Mouse (Mus musculus): ENCODE measurements around the gene Zdhhc22. TPM values are rescaled to one million over a fixed set of nuclear protein-coding genes. Genes with fewer than 3 reads are reported as not detected.

Gene Zdhhc22
- total and polyA plus RNA-seq, 3 experiments, result 0.10 TPM; not detected in 2

GRCm38 (mm10) chr12:86969220-86969601 lies 21.0 kb downstream of the Zdhhc22 start:
- Histone ChIP-seq H3K9me3 (replicated peaks; ENCODE audit: insufficient read depth, low read length) (no peaks in the 10 kb centered on the region), H3K4me3 (ENCODE audit: control insufficient read depth in 1 of 2, insufficient read depth in 1 of 2, low read depth in 2 of 2, low read length in 2 of 2) (peak overlapping the region; percentile 20 to 46; a peak in 3 of 4 replicates), H3K4me1 (ENCODE audit: control insufficient read depth in 1 of 2, insufficient read depth in 2 of 2, low read length in 2 of 2) (peaks cover 20 to 41% of the 10 kb centered on the region in 2 experiments), H3K79me2 (ENCODE audit: control insufficient read depth, insufficient read depth, low read length, poor library complexity) (no peaks in the 10 kb centered on the region), H3K27me3 (ENCODE audit: control insufficient read depth in 1 of 2, insufficient read depth in 2 of 2, low read length in 2 of 2) (no peaks in the 10 kb centered on the region), H3K27ac (ENCODE audit: control insufficient read depth, low read depth, low read length) (peak overlapping the region; percentile 87), H3K36me3 (ENCODE audit: control insufficient read depth in 1 of 2, insufficient read depth in 2 of 2, low read length in 2 of 2) (peaks cover 0 to 24% of the 10 kb centered on the region in 2 experiments; a peak in 2 of 4 replicates), H3K9ac (ENCODE audit: control insufficient read depth, low read depth, low read length, poor library complexity, severe bottlenecking) (peak overlapping the region; percentile 72)
- no peak for DNase-seq (ENCODE audit: low read depth, low spot score)
- TF ChIP-seq SIN3A (IDR thresholded peaks at IDR 0.05; ENCODE audit: low read length) (no peak), MAFK (IDR thresholded peaks at IDR 0.05; ENCODE audit: borderline replicate concordance, low read depth, low read length) (no peak), MXI1 (IDR thresholded peaks at IDR 0.05; ENCODE audit: low read depth, low read length) (no peak), HCFC1 (IDR thresholded peaks at IDR 0.05; ENCODE audit: low read depth, low read length) (no peak), NRF1 (IDR thresholded peaks at IDR 0.05; ENCODE audit: insufficient read depth, low read depth, low read length, poor library complexity, severe bottlenecking) (no peak), EP300 (IDR thresholded peaks at IDR 0.05; ENCODE audit: low read depth in 1 of 2, low read length in 2 of 2) (no peak), POLR2A (IDR thresholded peaks at IDR 0.05; ENCODE audit: control insufficient read depth in 1 of 2, insufficient read depth in 1 of 2, low read depth in 1 of 2, low read length in 2 of 2, poor library complexity in 1 of 2) (no peak), MYB (IDR thresholded peaks at IDR 0.05; ENCODE audit: low read depth, low read length) (no peak), GABPA (IDR thresholded peaks at IDR 0.05; ENCODE audit: low read depth, low read length) (no peak), TAL1 (IDR thresholded peaks at IDR 0.05; ENCODE audit: low read length) (no peak), ZNF384 (IDR thresholded peaks at IDR 0.05; ENCODE audit: low read depth, low read length) (no peak), RCOR1 (IDR thresholded peaks at IDR 0.05; ENCODE audit: low read depth, low read length) (no peak), ZMIZ1 (IDR thresholded peaks at IDR 0.05; ENCODE audit: low read depth, low read length) (no peak), GATA1 (IDR thresholded peaks at IDR 0.05; ENCODE audit: low read depth, low read length) (no peak), UBTF (IDR thresholded peaks at IDR 0.05; ENCODE audit: borderline replicate concordance, insufficient read depth, low read depth, low read length) (no peak), SMC3 (IDR thresholded peaks at IDR 0.05; ENCODE audit: low read depth, low read length) (no peak), RAD21 (IDR thresholded peaks at IDR 0.05; ENCODE audit: low read depth, low read length) (no peak)

DNA sequence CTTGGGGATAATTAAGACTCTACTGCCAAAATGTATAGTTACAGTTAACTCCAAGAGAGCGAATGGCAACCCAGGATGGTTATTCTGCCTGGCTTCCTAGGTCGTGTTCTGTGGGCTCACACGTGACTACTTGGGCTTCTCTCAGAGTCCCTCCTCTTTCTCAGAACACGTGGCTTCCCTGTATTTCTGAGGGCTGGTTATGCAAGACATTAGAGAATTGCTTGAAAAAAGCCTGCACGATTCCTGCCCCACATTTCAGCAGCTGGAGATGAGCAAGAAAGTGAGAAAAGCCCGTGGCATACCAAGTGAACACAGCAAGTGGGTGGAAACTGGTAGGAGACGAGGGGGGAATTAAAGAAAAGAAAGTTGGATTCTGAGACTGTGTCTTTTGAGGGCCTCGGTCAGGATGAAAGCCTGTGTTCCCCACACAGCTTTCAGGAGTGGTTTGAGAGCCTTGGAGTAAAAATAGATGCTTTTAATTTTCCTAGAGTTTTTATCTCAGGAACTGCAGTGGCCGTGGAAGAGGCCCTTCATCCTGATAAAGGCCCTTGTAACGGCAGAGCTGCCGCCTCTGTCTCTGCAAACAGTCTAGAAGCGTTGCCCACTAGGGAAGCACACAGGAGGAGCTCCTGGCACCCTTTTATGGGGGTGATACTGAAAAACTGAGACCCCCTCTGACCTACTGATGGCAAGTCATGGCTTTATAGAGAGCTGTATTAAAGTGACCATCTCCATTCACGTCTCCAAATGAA lies 21.6 kb downstream of the Zdhhc22 start:
- DNase-seq (ENCODE audit: low read depth, low spot score), result peak; percentile 75
- TF ChIP-seq CHD1 (IDR thresholded peaks at IDR 0.05; ENCODE audit: low read depth, low read length) (peak; percentile 90; the same call in 1 of the 2 replicates), ELF1 (IDR thresholded peaks at IDR 0.05; ENCODE audit: low read depth, low read length) (0 out of 2 replicates have a peak, but pooled peaks have one; percentile 19), TBP (IDR thresholded peaks at IDR 0.05; ENCODE audit: low read depth, low read length) (no peak), MAZ (IDR thresholded peaks at IDR 0.05; ENCODE audit: low read depth, low read length) (no peak), SIN3A (IDR thresholded peaks at IDR 0.05; ENCODE audit: low read length) (peak; percentile 74), JUND (IDR thresholded peaks at IDR 0.05; ENCODE audit: low read depth, low read length) (no peak), MAFK (IDR thresholded peaks at IDR 0.05; ENCODE audit: borderline replicate concordance, low read depth, low read length) (no peak), USF2 (IDR thresholded peaks at IDR 0.05; ENCODE audit: borderline replicate concordance in 1 of 2, insufficient read depth in 1 of 2, low read depth in 1 of 2, low read length in 2 of 2) (peak in 1 of 2 experiments; percentile 73; a peak in 2 of 4 replicates), ZKSCAN1 (IDR thresholded peaks at IDR 0.05; ENCODE audit: low read depth, low read length) (no peak), MXI1 (IDR thresholded peaks at IDR 0.05; ENCODE audit: low read depth, low read length) (peak; percentile 95), POLR2AphosphoS5 (IDR thresholded peaks at IDR 0.05; ENCODE audit: borderline replicate concordance, low read depth, low read length) (no peak), RCOR1 (IDR thresholded peaks at IDR 0.05; ENCODE audit: low read depth, low read length) (no peak), GABPA (IDR thresholded peaks at IDR 0.05; ENCODE audit: low read depth, low read length) (no peak), BHLHE40 (IDR thresholded peaks at IDR 0.05; ENCODE audit: borderline replicate concordance, low read depth, low read length) (peak; percentile 78; the same call in 1 of the 2 replicates), ZMIZ1 (IDR thresholded peaks at IDR 0.05; ENCODE audit: low read depth, low read length) (no peak), USF1 (IDR thresholded peaks at IDR 0.05; ENCODE audit: low read depth, low read length) (peak; percentile 93), POLR2A (IDR thresholded peaks at IDR 0.05; ENCODE audit: control insufficient read depth in 1 of 2, insufficient read depth in 1 of 2, low read depth in 1 of 2, low read length in 2 of 2, poor library complexity in 1 of 2) (peak in 1 of 2 experiments; percentile 35; a peak in 1 of 4 replicates), KAT2A (conservative IDR thresholded peaks at IDR 0.05; ENCODE audit: low read depth, low read length) (no peak)

More for the DNA sequence above, 21.6 kb downstream of the Zdhhc22 start:
- H3K36me3 ChIP-seq (ENCODE audit: control insufficient read depth in 1 of 2, insufficient read depth in 2 of 2, low read length in 2 of 2), result peaks cover 0 to 23% of the 10 kb centered on the region in 2 experiments; a peak in 2 of 4 replicates
- peak overlapping the region; percentile 34 to 46 for H3K4me3 ChIP-seq (ENCODE audit: control insufficient read depth in 1 of 2, insufficient read depth in 1 of 2, low read depth in 2 of 2, low read length in 2 of 2)
- H3K9ac ChIP-seq (ENCODE audit: control insufficient read depth, low read depth, low read length, poor library complexity, severe bottlenecking), result peak overlapping the region; percentile 72
- H3K79me2 ChIP-seq (ENCODE audit: control insufficient read depth, insufficient read depth, low read length, poor library complexity), result no peaks in the 10 kb centered on the region
- H3K4me1 ChIP-seq (ENCODE audit: control insufficient read depth in 1 of 2, insufficient read depth in 2 of 2, low read length in 2 of 2), result peaks cover 17 to 35% of the 10 kb centered on the region in 2 experiments
- H3K27me3 ChIP-seq (ENCODE audit: control insufficient read depth in 1 of 2, insufficient read depth in 2 of 2, low read length in 2 of 2), result no peaks in the 10 kb centered on the region
- peak overlapping the region; percentile 87 for H3K27ac ChIP-seq (ENCODE audit: control insufficient read depth, low read depth, low read length)
- no peaks in the 10 kb centered on the region for H3K9me3 ChIP-seq (replicated peaks; ENCODE audit: insufficient read depth, low read length)
